Mouse (Mus musculus) monocyte, adult 2 months (primary cell): ENCODE measurements around the gene Rnf181.

Source experiments
- DNase-seq, 2 experiments: peaks; one replicate each; pipeline ENCODE4 v3.0.0; 2022; ENCODE audit warnings: low spot score in 2 of 2, low read depth in 1 of 2

Rnf181 gene

DNA sequence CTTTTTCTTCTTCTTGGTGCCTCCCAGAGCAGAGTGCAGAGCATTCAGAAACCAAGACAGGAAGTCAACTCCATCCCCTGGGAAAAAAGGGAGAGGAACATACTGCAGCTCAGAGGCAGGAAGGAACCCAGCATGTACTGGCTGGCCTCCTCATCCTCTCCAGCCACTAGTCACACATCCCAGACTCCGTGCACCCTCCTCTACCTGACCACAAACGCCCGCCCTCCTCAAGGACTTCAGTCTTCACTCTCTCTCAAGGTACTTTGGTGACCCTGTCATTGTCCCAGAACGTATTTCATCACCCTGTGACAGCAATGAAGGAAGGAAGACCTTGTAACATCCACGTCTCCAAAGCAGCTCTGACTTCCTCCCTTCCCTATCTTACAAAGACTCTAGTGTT, 33.6 kb downstream of the Rnf181 start:
- DNase-seq = no peak

GRCm38 (mm10) chr6:72330133-72330532, 36.6 kb downstream of the Rnf181 start:
- DNase-seq = no peak

DNA sequence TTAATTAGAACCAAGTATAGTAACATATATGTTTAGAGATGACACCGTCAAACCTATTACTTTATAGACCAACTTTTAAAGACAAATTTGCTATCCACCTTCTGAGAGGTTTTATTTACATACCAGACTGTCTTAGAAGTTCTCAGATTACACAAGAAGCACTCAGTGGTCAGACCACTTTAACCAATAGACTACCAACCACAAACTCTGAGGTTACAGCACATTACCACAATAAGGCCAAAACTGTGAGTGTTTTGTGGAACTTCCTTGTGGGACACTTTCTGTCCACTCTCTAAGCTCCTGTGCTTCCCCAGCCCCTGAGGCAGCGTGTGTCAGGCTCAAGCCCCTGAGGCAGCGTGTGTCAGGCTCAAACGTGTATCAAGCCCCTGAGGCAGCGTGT, 37.7 kb downstream of the Rnf181 start:
- DNase-seq = no peak

- DNase-seq = no peak
Measured at GRCm38 (mm10) chr6:72326274-72326673, 40.5 kb downstream of the Rnf181 start.

DNA sequence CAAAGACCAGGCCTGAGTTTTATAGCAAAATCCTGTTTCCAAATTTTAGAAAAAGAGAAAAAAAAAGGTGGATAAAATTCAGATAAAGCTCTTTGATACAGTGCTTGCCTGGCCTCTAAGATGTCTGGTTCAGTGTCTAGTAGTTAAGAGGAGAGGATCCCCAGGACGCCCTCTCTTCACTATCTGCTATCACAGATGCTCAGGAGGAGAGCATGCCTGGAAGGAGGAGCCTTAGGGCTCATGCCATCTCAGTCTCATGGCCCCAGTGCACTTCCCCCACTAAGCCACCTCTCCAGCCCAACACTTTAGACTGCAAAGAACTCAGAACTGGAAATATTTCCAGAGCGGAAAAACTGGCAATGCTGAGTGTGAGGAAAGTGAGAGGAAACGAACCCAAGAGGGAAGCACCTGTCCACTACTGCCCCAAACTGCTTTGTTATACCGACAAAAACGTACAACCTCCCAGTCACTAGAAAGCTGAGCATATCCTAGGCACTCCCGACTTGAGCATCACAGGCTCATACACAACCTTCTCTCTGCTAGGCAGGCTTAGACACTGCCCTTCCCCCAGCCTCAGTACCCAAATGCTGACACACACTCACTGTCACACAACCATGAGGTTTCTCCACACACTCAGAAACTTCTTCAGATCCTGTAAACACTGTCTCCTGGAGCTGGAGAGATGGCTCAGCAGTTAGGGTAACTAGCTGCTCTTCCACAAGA, 42.8 kb downstream of the Rnf181 start:
- no peak for DNase-seq

- no peak for DNase-seq
Measured at GRCm38 (mm10) chr6:72322936-72323335, 43.8 kb downstream of the Rnf181 start.

DNA sequence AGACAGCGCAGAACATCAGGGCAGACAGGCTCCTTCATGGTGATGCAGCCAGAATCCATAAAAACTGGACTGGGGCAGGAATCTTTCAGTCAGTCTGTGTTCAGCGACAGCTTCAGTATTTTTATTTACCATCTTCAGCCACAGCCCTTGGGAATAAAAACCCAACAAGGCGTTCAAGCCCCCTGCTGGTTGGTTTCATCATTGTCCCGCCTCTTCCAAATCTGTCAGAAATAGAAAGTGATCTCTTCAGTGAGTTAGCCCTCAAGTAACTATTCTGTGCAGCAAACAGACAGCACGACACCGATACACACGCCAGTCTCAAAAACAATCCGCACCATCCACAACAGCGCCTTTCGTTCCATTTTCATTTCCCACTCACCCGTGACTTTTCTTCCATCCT, 47.7 kb downstream of the Rnf181 start:
- no peak for DNase-seq

- DNase-seq = no peak
Measured at GRCm38 (mm10) chr6:72318440-72318839, 48.3 kb downstream of the Rnf181 start.

- DNase-seq = no peak
Measured at GRCm38 (mm10) chr6:72316044-72316443, 50.7 kb downstream of the Rnf181 start.

- DNase-seq = no peak
Measured at GRCm38 (mm10) chr6:72315384-72315783, 51.4 kb downstream of the Rnf181 start.

DNA sequence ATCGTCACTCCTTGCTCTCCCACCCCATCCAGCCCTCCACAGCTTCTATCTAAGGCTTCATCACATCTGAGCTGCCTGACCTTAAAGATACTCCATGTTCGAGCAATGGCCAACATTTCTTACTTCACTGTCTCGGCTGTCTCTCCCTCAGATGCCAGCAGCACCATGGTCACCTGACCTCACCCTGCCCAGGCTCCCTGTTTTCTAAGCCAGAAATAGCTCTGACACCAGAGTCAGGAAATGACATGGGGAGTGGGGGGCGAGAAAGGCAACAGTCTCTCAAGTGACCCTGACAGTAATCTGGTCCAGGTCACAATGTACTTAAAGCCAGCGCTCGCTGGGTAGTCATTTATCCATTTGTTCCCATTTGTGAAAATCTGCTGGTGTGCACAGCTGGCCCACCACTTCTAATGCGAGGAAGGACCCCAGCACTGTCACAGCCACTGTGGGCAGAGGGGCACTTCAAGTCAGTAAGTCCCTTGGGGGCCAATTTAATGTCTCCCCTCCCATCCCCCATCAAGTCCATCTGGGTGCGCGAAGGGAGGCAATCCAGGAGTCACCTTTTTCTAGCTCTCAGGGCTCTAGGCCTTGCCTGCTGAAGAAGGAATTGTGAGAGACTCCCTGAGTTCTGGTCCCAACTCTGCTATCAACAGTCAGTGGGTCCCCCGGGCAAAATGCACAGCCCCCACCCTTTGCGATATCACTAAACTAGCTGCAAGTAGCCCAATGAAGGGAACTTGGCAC, 53.5 kb downstream of the Rnf181 start:
- no peak for DNase-seq

DNA sequence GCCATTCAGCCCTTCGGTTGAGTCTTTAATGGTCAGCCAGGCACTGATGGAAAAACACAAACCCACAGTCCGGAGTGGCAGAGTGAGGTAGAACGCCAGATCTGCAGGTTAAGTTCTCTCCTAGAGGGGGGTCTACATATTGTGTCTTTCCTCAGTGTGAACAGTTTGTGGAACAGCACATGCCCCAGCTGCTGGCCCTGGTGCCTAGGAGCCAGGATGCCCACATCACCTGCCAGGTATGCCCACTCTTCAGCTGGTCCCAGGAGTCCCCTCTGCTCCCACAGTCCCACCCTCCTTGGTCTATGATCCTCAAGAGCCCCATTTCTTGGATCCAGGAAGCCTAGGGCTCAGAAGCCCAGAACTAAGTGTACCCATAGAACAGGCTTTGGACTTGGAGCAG, 54.6 kb downstream of the Rnf181 start:
- no peak for DNase-seq
